Mouse (Mus musculus): Measurements from ENCODE around the gene Ehbp1l1. TPM values are rescaled to one million over a fixed set of nuclear protein-coding genes. Genes with fewer than 3 reads are reported as not detected.
A peak's percentile ranks its signal among the peaks of the same experiment; 100 is the strongest.

The Ehbp1l1 gene
- polyA plus RNA-seq (2014; fragmentation: Nextera tagmentation; extraction: Ambion mirVana): 5.3 and 5.4 TPM in 2 replicates

DNA sequence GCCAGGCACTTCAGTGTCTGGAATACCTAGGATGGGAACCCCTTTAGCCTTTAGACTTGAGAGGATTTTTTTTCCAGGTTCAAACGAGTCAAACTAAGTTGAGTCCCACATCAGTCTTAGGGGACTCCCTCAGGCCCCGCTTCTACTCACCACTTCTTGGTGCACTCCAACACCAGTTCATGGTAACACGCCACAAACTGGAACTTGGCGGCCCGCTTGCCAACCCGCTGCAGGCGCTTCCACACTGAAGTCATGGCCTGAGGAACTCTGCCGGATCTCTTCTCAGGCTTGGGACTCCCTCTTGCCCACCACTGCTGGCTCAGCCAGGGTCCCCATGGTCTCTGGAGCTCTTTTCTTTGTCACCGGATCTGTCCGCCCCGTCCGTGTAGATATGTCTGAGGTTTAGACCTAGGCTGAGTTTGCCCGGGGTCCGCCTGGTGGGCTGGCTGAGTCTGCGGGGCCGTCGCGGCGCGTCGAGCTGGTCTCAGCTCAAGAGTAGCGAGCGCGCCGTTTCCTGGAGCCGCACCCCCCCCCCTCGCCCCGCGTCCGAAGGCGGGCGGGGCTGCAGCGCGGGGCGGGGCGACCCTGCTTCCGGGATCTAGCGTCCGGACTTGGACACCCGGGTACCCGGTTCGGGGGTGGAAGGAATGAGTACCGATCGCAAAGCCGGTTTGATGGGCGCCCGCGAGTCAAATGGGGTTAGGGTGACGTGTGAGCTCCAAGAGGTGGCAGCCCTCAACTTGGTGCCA lies at the start of gene Ehbp1l1:
TSS of gene Ehbp1l1 (minus strand) at position 551 of the 749 bp plus-strand sequence.
- ATAC-seq (ENCODE audit: low FRiP score): no peak
- 12% methylated on average over 48 of the region's 49 CpGs for WGBS
- Histone ChIP-seq H3K9me3 (ENCODE audit: control insufficient read depth, low read length) (no peaks in the 10 kb centered on the region), H3K4me2 (peak within 1 kb of the TSS; percentile 40), H3K27me3 (ENCODE audit: control insufficient read depth, insufficient read depth, low read length) (no peaks in the 10 kb centered on the region), H3K36me3 (ENCODE audit: control insufficient read depth, insufficient read depth, low read length) (peaks cover 9% of the 10 kb centered on the region), H3K4me1 (ENCODE audit: control insufficient read depth, insufficient read depth, low read length) (peaks cover 34% of the 10 kb centered on the region), H3K9ac (ENCODE audit: low read length) (peak within 1 kb of the TSS; percentile 44), H3K4me3 (ENCODE audit: low read depth, low read length) (peak within 1 kb of the TSS; percentile 26), H3K27ac (ENCODE audit: low read depth, low read length) (no peak within 1 kb of the TSS)
- DNase-seq (ENCODE audit: low spot score, missing footprints): peak; percentile 91

DNA sequence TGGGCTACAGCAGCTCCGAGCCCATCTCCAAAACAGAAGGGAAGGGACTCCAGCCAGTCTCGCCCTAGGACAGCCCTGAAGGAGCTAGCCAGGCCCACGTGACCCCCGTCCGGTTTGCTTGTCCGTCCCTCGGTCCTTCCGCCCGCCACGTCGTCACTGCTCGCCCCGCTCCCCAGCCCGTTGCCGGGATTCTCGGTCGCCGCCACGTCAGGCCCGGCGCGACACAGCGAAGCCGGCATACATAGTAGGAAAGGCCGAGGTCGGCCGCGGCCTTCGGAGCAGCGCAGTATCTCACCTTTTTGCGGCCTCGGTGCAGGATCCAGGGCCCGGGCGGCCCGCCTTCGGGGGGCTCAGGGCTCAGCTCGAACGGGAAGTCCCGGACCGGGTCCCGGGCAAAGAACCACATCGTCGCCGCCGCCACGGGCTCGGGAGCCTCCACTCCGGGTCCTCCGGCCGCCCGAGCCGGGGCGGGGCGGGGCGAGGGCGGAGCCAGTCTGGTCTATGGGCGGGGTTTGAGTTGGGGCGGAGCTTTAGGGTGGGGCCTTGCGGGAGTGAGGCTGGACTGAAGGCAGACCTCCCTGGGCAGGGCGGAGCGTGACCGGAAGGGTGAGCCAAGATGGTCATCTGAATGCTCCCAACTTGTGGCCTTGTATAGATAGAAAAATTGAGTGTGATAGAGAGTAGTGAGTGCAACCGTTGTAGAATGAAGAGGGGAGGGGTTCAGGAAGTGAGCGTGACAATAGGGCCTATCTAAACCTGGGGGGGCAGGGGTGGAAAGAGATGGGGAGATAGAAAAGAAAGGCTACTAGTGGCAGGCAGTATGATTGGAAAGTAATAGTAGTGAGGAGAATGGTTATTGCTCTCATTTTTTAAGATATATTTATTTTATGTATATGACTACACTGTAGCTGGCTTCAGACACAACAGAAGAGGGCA lies 45.1 kb upstream of the Ehbp1l1 start, which contains the start of gene Scyl1:
TSS of gene Scyl1 (minus strand) at position 495 of the 936 bp plus-strand sequence.
- H3K9ac ChIP-seq (ENCODE audit: low read length): peak within 1 kb of the TSS; percentile 70
- no peaks in the 10 kb centered on the region for H3K27me3 ChIP-seq (ENCODE audit: control insufficient read depth, insufficient read depth, low read length)
- H3K36me3 ChIP-seq (ENCODE audit: control insufficient read depth, insufficient read depth, low read length): peaks cover 4% of the 10 kb centered on the region; the same call in 1 of the 2 replicates
- H3K9me3 ChIP-seq (ENCODE audit: control insufficient read depth, low read length): no peaks in the 10 kb centered on the region
- peak within 1 kb of the TSS; percentile 71 for H3K4me3 ChIP-seq (ENCODE audit: low read depth, low read length)
- WGBS: under 1% methylated on average over 64 of the region's 64 CpGs
- peak within 1 kb of the TSS; percentile 15; the same call in 1 of the 2 replicates for H3K27ac ChIP-seq (ENCODE audit: low read depth, low read length)
- DNase-seq (ENCODE audit: low spot score, missing footprints) (peak; percentile 100), ATAC-seq (ENCODE audit: low FRiP score) (peak; percentile 97)
- H3K4me1 ChIP-seq (ENCODE audit: control insufficient read depth, insufficient read depth, low read length): peaks cover 9% of the 10 kb centered on the region
- H3K4me2 ChIP-seq: peak within 1 kb of the TSS; percentile 81

DNA sequence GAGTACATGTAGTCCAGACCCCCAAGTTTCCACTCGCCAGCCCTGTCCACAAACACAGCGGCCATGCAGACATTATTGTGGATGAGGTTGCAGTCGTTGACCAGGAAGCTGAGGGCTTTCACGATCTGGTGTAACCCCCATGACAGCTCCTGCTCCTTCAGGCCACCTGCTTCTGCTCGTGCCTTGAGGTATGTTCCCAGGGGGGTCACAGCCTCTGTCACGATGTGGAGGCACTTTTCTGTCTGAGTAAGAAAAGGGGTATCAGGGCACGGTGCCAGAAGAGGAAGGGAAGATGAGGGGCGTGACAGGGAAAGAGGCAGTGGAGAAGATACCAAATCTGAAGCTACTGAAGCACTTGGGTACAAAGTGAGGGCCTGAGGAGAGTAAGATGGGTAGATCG lies 44.2 kb upstream of the Ehbp1l1 start:
- DNase-seq (ENCODE audit: low spot score, missing footprints): no peak
- H3K27ac ChIP-seq (ENCODE audit: low read depth, low read length): no peak overlapping the region
- WGBS: 57% methylated on average over 9 of the region's 9 CpGs
- no peaks in the 10 kb centered on the region for H3K27me3 ChIP-seq (ENCODE audit: control insufficient read depth, insufficient read depth, low read length)
- H3K4me3 ChIP-seq (ENCODE audit: low read depth, low read length): peak overlapping the region; percentile 71
- H3K36me3 ChIP-seq (ENCODE audit: control insufficient read depth, insufficient read depth, low read length): peaks cover 10% of the 10 kb centered on the region
- peak overlapping the region; percentile 70 for H3K9ac ChIP-seq (ENCODE audit: low read length)
- H3K4me1 ChIP-seq (ENCODE audit: control insufficient read depth, insufficient read depth, low read length): peaks cover 9% of the 10 kb centered on the region
- no peak for ATAC-seq (ENCODE audit: low FRiP score)
- H3K9me3 ChIP-seq (ENCODE audit: control insufficient read depth, low read length): no peaks in the 10 kb centered on the region
- H3K4me2 ChIP-seq: peak overlapping the region; percentile 81

DNA sequence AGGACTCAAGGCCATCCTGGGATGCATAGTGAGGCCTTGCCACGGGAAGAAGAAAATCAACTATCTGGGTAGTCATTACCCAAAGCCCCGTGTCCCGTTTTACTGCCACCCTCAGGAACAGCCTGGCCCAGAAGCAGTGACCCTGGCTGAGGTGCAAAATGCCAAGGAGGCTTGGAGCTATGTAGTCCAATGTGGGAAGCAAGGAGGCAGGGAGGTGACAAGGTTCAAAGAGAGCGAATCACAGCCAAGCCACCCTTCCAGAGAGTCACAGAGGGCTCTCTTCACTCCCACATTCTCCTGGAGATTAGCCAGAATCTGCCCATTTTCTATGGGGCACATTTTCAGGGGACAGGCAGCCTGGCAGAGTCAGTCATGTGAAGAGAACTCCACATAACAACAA lies 41.2 kb upstream of the Ehbp1l1 start:
- Histone ChIP-seq H3K4me1 (ENCODE audit: control insufficient read depth, insufficient read depth, low read length) (peaks cover 9% of the 10 kb centered on the region), H3K27ac (ENCODE audit: low read depth, low read length) (no peak overlapping the region), H3K4me2 (no peak overlapping the region), H3K9me3 (ENCODE audit: control insufficient read depth, low read length) (no peaks in the 10 kb centered on the region), H3K27me3 (ENCODE audit: control insufficient read depth, insufficient read depth, low read length) (no peaks in the 10 kb centered on the region), H3K9ac (ENCODE audit: low read length) (no peak overlapping the region), H3K36me3 (ENCODE audit: control insufficient read depth, insufficient read depth, low read length) (peaks cover 28% of the 10 kb centered on the region), H3K4me3 (ENCODE audit: low read depth, low read length) (no peak overlapping the region)
- DNase-seq (ENCODE audit: low spot score, missing footprints) (no peak), ATAC-seq (ENCODE audit: low FRiP score) (no peak)
- WGBS: 91% methylated on average over 4 of the region's 4 CpGs

- Histone ChIP-seq H3K4me1 (ENCODE audit: control insufficient read depth, insufficient read depth, low read length) (no peaks in the 10 kb centered on the region), H3K27me3 (ENCODE audit: control insufficient read depth, insufficient read depth, low read length) (peaks cover under 1% of the 10 kb centered on the region; the same call in 1 of the 2 replicates), H3K27ac (ENCODE audit: low read depth, low read length) (no peak overlapping the region), H3K4me3 (ENCODE audit: low read depth, low read length) (no peak overlapping the region), H3K9me3 (ENCODE audit: control insufficient read depth, low read length) (no peaks in the 10 kb centered on the region), H3K4me2 (no peak overlapping the region), H3K9ac (ENCODE audit: low read length) (no peak overlapping the region), H3K36me3 (ENCODE audit: control insufficient read depth, insufficient read depth, low read length) (peaks cover 30% of the 10 kb centered on the region)
- ATAC-seq (ENCODE audit: low FRiP score): no peak
- DNase-seq (ENCODE audit: low spot score, missing footprints): no peak
- 95% methylated on average over 6 of the region's 6 CpGs for WGBS
Observed at GRCm38 (mm10) chr19:5763163-5763562, 37.0 kb upstream of the Ehbp1l1 start.

- no peak overlapping the region for H3K4me3 ChIP-seq (ENCODE audit: low read depth, low read length)
- DNase-seq (ENCODE audit: low spot score, missing footprints) (no peak), ATAC-seq (ENCODE audit: low FRiP score) (no peak)
- no peak overlapping the region for H3K27ac ChIP-seq (ENCODE audit: low read depth, low read length)
- no peak overlapping the region for H3K9ac ChIP-seq (ENCODE audit: low read length)
- no peak overlapping the region for H3K4me2 ChIP-seq
- H3K4me1 ChIP-seq (ENCODE audit: control insufficient read depth, insufficient read depth, low read length): peaks cover 11% of the 10 kb centered on the region
- H3K36me3 ChIP-seq (ENCODE audit: control insufficient read depth, insufficient read depth, low read length): peaks cover 16% of the 10 kb centered on the region
- 91% methylated on average over 14 of the region's 14 CpGs for WGBS
- H3K27me3 ChIP-seq (ENCODE audit: control insufficient read depth, insufficient read depth, low read length): peaks cover 22% of the 10 kb centered on the region
- no peaks in the 10 kb centered on the region for H3K9me3 ChIP-seq (ENCODE audit: control insufficient read depth, low read length)
Observed at GRCm38 (mm10) chr19:5758878-5759403, 32.8 kb upstream of the Ehbp1l1 start.

DNA sequence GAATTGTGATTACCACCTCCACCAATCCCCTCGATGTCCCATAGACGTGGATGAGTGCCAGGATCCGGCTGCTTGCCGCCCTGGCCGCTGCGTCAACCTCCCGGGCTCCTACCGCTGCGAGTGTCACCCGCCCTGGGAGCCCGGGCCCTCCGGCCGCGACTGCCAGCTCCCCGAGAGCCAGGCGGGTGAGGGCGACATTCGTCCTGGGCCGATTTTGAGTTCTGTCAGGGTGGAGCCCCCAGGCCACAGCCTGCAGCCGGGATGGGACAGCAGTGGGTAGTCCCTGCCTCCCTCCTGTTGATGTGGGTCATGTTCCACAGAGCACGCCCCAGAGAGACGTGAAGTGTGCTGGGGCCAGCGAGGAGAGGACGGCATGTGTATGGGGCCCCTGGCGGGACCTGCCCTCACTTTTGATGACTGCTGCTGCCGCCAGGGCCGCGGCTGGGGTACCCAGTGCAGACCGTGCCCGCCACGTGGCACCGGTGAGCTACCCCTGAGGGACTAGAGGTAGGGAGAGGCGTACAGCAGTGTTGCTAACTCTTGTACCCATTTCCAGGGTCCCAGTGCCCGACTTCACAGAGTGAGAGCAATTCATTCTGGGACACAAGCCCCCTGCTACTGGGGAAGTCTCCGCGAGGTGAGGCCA lies 31.0 kb upstream of the Ehbp1l1 start:
- peaks cover 8% of the 10 kb centered on the region for H3K36me3 ChIP-seq (ENCODE audit: control insufficient read depth, insufficient read depth, low read length)
- peak overlapping the region; percentile 18; the same call in 1 of the 2 replicates for H3K4me3 ChIP-seq (ENCODE audit: low read depth, low read length)
- 13% methylated on average over 34 of the region's 36 CpGs for WGBS
- H3K27ac ChIP-seq (ENCODE audit: low read depth, low read length): no peak overlapping the region
- H3K27me3 ChIP-seq (ENCODE audit: control insufficient read depth, insufficient read depth, low read length): peaks cover 26% of the 10 kb centered on the region
- no peaks in the 10 kb centered on the region for H3K9me3 ChIP-seq (ENCODE audit: control insufficient read depth, low read length)
- peaks cover 11% of the 10 kb centered on the region for H3K4me1 ChIP-seq (ENCODE audit: control insufficient read depth, insufficient read depth, low read length)
- ATAC-seq (ENCODE audit: low FRiP score) (peak; percentile 33; the same call in 1 of the 2 replicates), DNase-seq (ENCODE audit: low spot score, missing footprints) (peak; percentile 88)
- H3K4me2 ChIP-seq: peak overlapping the region; percentile 45
- H3K9ac ChIP-seq (ENCODE audit: low read length): peak overlapping the region; percentile 56

GRCm38 (mm10) chr19:5756321-5756985 lies 30.3 kb upstream of the Ehbp1l1 start:
- peak overlapping the region; percentile 56 for H3K9ac ChIP-seq (ENCODE audit: low read length)
- no peaks in the 10 kb centered on the region for H3K9me3 ChIP-seq (ENCODE audit: control insufficient read depth, low read length)
- H3K4me2 ChIP-seq: peak overlapping the region; percentile 45
- DNase-seq (ENCODE audit: low spot score, missing footprints): peak; percentile 90
- no peak overlapping the region for H3K27ac ChIP-seq (ENCODE audit: low read depth, low read length)
- 6% methylated on average over 26 of the region's 29 CpGs for WGBS
- H3K27me3 ChIP-seq (ENCODE audit: control insufficient read depth, insufficient read depth, low read length): peaks cover 32% of the 10 kb centered on the region
- peak; percentile 22; the same call in 1 of the 2 replicates for ATAC-seq (ENCODE audit: low FRiP score)
- H3K4me1 ChIP-seq (ENCODE audit: control insufficient read depth, insufficient read depth, low read length): peaks cover 13% of the 10 kb centered on the region
- H3K36me3 ChIP-seq (ENCODE audit: control insufficient read depth, insufficient read depth, low read length): peaks cover 6% of the 10 kb centered on the region
- peak overlapping the region; percentile 18; the same call in 1 of the 2 replicates for H3K4me3 ChIP-seq (ENCODE audit: low read depth, low read length)
